Mouse (Mus musculus): ENCODE measurements around the gene St6galnac3.

GRCm38 (mm10) chr3:153441329-153441728 lies 283.6 kb downstream of the St6galnac3 start:
- TF ChIP-seq CTCF (IDR thresholded peaks at IDR 0.05; ENCODE audit: low read depth): no peak
- no peak for TF ChIP-seq EP300 (optimal IDR thresholded peaks at IDR 0.05)
